Mouse (Mus musculus): ENCODE measurements around the gene Pex10. TPM values are rescaled to one million over a fixed set of nuclear protein-coding genes. Genes with fewer than 3 reads are reported as not detected.

The Pex10 gene
- polyA plus RNA-seq, 1 experiment from 2014 or later = 16.3 TPM

- Histone ChIP-seq H3K27ac (no peak overlapping the region), H3K4me2 (no peak overlapping the region), H3K36me3 (no peaks in the 10 kb centered on the region), H3K9ac (no peak overlapping the region), H3K9me3 (replicated peaks) (no peaks in the 10 kb centered on the region), H3K4me1 (replicated peaks) (no peaks in the 10 kb centered on the region), H3K27me3 (peaks cover 79% of the 10 kb centered on the region), H3K4me3 (no peak overlapping the region)
- 22% methylated on average over 7 of the region's 7 CpGs for WGBS
- ATAC-seq (replicated peaks; ENCODE audit: insufficient number of reproducible peaks, insufficient read depth, low FRiP score, low read depth) = no peak
Observed at GRCm38 (mm10) chr4:155034202-155034601, 32.6 kb upstream of the Pex10 start.

- Histone ChIP-seq H3K4me3 (no peak overlapping the region), H3K4me1 (replicated peaks) (no peaks in the 10 kb centered on the region), H3K9me3 (replicated peaks) (no peaks in the 10 kb centered on the region), H3K27me3 (peaks cover 84% of the 10 kb centered on the region), H3K27ac (no peak overlapping the region), H3K9ac (no peak overlapping the region), H3K36me3 (no peaks in the 10 kb centered on the region), H3K4me2 (no peak overlapping the region)
- WGBS = 57% methylated on average over 13 of the region's 13 CpGs
- no peak for ATAC-seq (replicated peaks; ENCODE audit: insufficient number of reproducible peaks, insufficient read depth, low FRiP score, low read depth)
Observed at GRCm38 (mm10) chr4:155034787-155035186, 32.0 kb upstream of the Pex10 start.

- H3K27me3 ChIP-seq = peaks cover 90% of the 10 kb centered on the region
- H3K4me2 ChIP-seq = no peak overlapping the region
- no peak overlapping the region for H3K4me3 ChIP-seq
- H3K27ac ChIP-seq = no peak overlapping the region
- no peak overlapping the region for H3K9ac ChIP-seq
- 0 out of 2 replicates have a peak, but pooled peaks cover 6% of the 10 kb centered on the region for H3K4me1 ChIP-seq (replicated peaks)
- 54% methylated on average over 9 of the region's 9 CpGs for WGBS
- no peaks in the 10 kb centered on the region for H3K9me3 ChIP-seq (replicated peaks)
- no peak for ATAC-seq (replicated peaks; ENCODE audit: insufficient number of reproducible peaks, insufficient read depth, low FRiP score, low read depth)
- no peaks in the 10 kb centered on the region for H3K36me3 ChIP-seq
Observed at GRCm38 (mm10) chr4:155040197-155040596, 26.6 kb upstream of the Pex10 start.

- Histone ChIP-seq H3K27ac (no peak overlapping the region), H3K27me3 (peaks cover 90% of the 10 kb centered on the region), H3K4me1 (replicated peaks) (0 out of 2 replicates have a peak, but pooled peaks cover 6% of the 10 kb centered on the region), H3K36me3 (no peaks in the 10 kb centered on the region), H3K4me3 (no peak overlapping the region), H3K9ac (no peak overlapping the region), H3K4me2 (no peak overlapping the region), H3K9me3 (replicated peaks) (no peaks in the 10 kb centered on the region)
- ATAC-seq (replicated peaks; ENCODE audit: insufficient number of reproducible peaks, insufficient read depth, low FRiP score, low read depth) = no peak
- 65% methylated on average over 6 of the region's 6 CpGs for WGBS
Observed at GRCm38 (mm10) chr4:155040696-155041095, 26.1 kb upstream of the Pex10 start.

- peak overlapping the region; percentile 29 for H3K4me3 ChIP-seq
- 3% methylated on average over 41 of the region's 65 CpGs for WGBS
- H3K4me2 ChIP-seq = peak overlapping the region; percentile 45
- H3K27me3 ChIP-seq = peaks cover 84% of the 10 kb centered on the region
- H3K9ac ChIP-seq = no peak overlapping the region
- H3K9me3 ChIP-seq (replicated peaks) = no peaks in the 10 kb centered on the region
- H3K4me1 ChIP-seq (replicated peaks) = 0 out of 2 replicates have a peak, but pooled peaks cover 6% of the 10 kb centered on the region
- no peak overlapping the region for H3K27ac ChIP-seq
- no peak for ATAC-seq (replicated peaks; ENCODE audit: insufficient number of reproducible peaks, insufficient read depth, low FRiP score, low read depth)
- no peaks in the 10 kb centered on the region for H3K36me3 ChIP-seq
Observed at GRCm38 (mm10) chr4:155042606-155043288, 24.1 kb upstream of the Pex10 start.

- peak overlapping the region; percentile 29 for H3K4me3 ChIP-seq
- no peaks in the 10 kb centered on the region for H3K36me3 ChIP-seq
- 0 out of 2 replicates have a peak, but pooled peaks cover 6% of the 10 kb centered on the region for H3K4me1 ChIP-seq (replicated peaks)
- no peak overlapping the region for H3K27ac ChIP-seq
- no peaks in the 10 kb centered on the region for H3K9me3 ChIP-seq (replicated peaks)
- H3K4me2 ChIP-seq = peak overlapping the region; percentile 45
- ATAC-seq (replicated peaks; ENCODE audit: insufficient number of reproducible peaks, insufficient read depth, low FRiP score, low read depth) = no peak
- 1% methylated on average over 25 of the region's 25 CpGs for WGBS
- peaks cover 88% of the 10 kb centered on the region for H3K27me3 ChIP-seq
- H3K9ac ChIP-seq = no peak overlapping the region
Observed at GRCm38 (mm10) chr4:155043289-155043625, 23.6 kb upstream of the Pex10 start.

GRCm38 (mm10) chr4:155046636-155047035 is 20.2 kb upstream of the Pex10 start:
- Histone ChIP-seq H3K27ac (no peak overlapping the region), H3K9me3 (replicated peaks) (no peaks in the 10 kb centered on the region), H3K4me1 (replicated peaks) (0 out of 2 replicates have a peak, but pooled peaks cover 6% of the 10 kb centered on the region), H3K4me2 (no peak overlapping the region), H3K9ac (no peak overlapping the region), H3K4me3 (no peak overlapping the region), H3K36me3 (no peaks in the 10 kb centered on the region), H3K27me3 (peaks cover 78% of the 10 kb centered on the region)
- ATAC-seq (replicated peaks; ENCODE audit: insufficient number of reproducible peaks, insufficient read depth, low FRiP score, low read depth) = no peak
- 69% methylated on average over 14 of the region's 14 CpGs for WGBS

- H3K27me3 ChIP-seq = peaks cover 61% of the 10 kb centered on the region
- H3K27ac ChIP-seq = no peak overlapping the region
- no peak for ATAC-seq (replicated peaks; ENCODE audit: insufficient number of reproducible peaks, insufficient read depth, low FRiP score, low read depth)
- WGBS = 65% methylated on average over 7 of the region's 7 CpGs
- H3K4me1 ChIP-seq (replicated peaks) = no peaks in the 10 kb centered on the region
- no peak overlapping the region for H3K4me3 ChIP-seq
- H3K9me3 ChIP-seq (replicated peaks) = no peaks in the 10 kb centered on the region
- no peak overlapping the region for H3K9ac ChIP-seq
- no peak overlapping the region for H3K4me2 ChIP-seq
- no peaks in the 10 kb centered on the region for H3K36me3 ChIP-seq
Observed at GRCm38 (mm10) chr4:155050116-155050515, 16.7 kb upstream of the Pex10 start.

- Histone ChIP-seq H3K9me3 (replicated peaks) (no peaks in the 10 kb centered on the region), H3K36me3 (no peaks in the 10 kb centered on the region), H3K9ac (no peak within 1 kb of the TSS), H3K4me2 (no peak within 1 kb of the TSS), H3K27me3 (peaks cover 28% of the 10 kb centered on the region), H3K4me1 (replicated peaks) (no peaks in the 10 kb centered on the region), H3K4me3 (no peak within 1 kb of the TSS), H3K27ac (no peak within 1 kb of the TSS)
- 55% methylated on average over 10 of the region's 10 CpGs for WGBS
- no peak for ATAC-seq (replicated peaks; ENCODE audit: insufficient number of reproducible peaks, insufficient read depth, low FRiP score, low read depth)
Observed at GRCm38 (mm10) chr4:155056724-155057123, 10.1 kb upstream of the Pex10 start, which contains the start of gene Plch2. Plch2 (minus strand) TSS chr4:155056784.

- Histone ChIP-seq H3K4me2 (no peak overlapping the region), H3K4me1 (replicated peaks) (no peaks in the 10 kb centered on the region), H3K9ac (no peak overlapping the region), H3K36me3 (no peaks in the 10 kb centered on the region), H3K27ac (no peak overlapping the region), H3K4me3 (no peak overlapping the region), H3K9me3 (replicated peaks) (no peaks in the 10 kb centered on the region), H3K27me3 (peaks cover 27% of the 10 kb centered on the region)
- 39% methylated on average over 10 of the region's 10 CpGs for WGBS
- no peak for ATAC-seq (replicated peaks; ENCODE audit: insufficient number of reproducible peaks, insufficient read depth, low FRiP score, low read depth)
Observed at GRCm38 (mm10) chr4:155058325-155058724, 8.5 kb upstream of the Pex10 start.

GRCm38 (mm10) chr4:155063895-155064294 is 2.9 kb upstream of the Pex10 start:
- no peak for ATAC-seq (replicated peaks; ENCODE audit: insufficient number of reproducible peaks, insufficient read depth, low FRiP score, low read depth)
- Histone ChIP-seq H3K4me2 (no peak overlapping the region; the same call in 1 of the 2 replicates), H3K9me3 (replicated peaks) (no peaks in the 10 kb centered on the region), H3K27ac (peak overlapping the region; percentile 25; the same call in 1 of the 2 replicates), H3K27me3 (peaks cover 7% of the 10 kb centered on the region), H3K4me3 (no peak overlapping the region), H3K9ac (no peak overlapping the region), H3K4me1 (replicated peaks) (peaks cover 20% of the 10 kb centered on the region), H3K36me3 (peaks cover 6% of the 10 kb centered on the region; the same call in 1 of the 2 replicates)
- 46% methylated on average over 3 of the region's 3 CpGs for WGBS

GRCm38 (mm10) chr4:155064474-155064873 is 2.3 kb upstream of the Pex10 start:
- Histone ChIP-seq H3K4me2 (no peak overlapping the region), H3K4me3 (no peak overlapping the region), H3K27me3 (peaks cover 7% of the 10 kb centered on the region; the same call in 1 of the 2 replicates), H3K9ac (no peak overlapping the region), H3K27ac (no peak overlapping the region), H3K4me1 (replicated peaks) (peaks cover 20% of the 10 kb centered on the region), H3K36me3 (peaks cover 9% of the 10 kb centered on the region; the same call in 1 of the 2 replicates), H3K9me3 (replicated peaks) (no peaks in the 10 kb centered on the region)
- no peak for ATAC-seq (replicated peaks; ENCODE audit: insufficient number of reproducible peaks, insufficient read depth, low FRiP score, low read depth)
- 56% methylated on average over 2 of the region's 2 CpGs for WGBS
